Mouse (Mus musculus) heart, adult 2 months (tissue): ENCODE results near the gene Mael. TPM values are rescaled to one million over a fixed set of nuclear protein-coding genes. Genes with fewer than 3 reads are reported as not detected.
A peak's percentile ranks its signal among the peaks of the same experiment; 100 is the strongest.

Experiments
- DNase-seq, 2 experiments: peaks; one replicate each; pipeline ENCODE4 v3.0.0; 2021
- H3K27ac ChIP-seq: fragments of 200-600 bp; 2 replicates; pipeline ENCODE4 v1.8.1; 2022
- H3K27me3 ChIP-seq: fragments of 200-500 bp; 2 replicates; pipeline ENCODE4 v1.6.1; 2012; ENCODE audit warnings: mild to moderate bottlenecking, low read length, inconsistent platforms, mixed read lengths; ENCODE audit not compliant: control insufficient read depth, insufficient read depth
- H3K36me3 ChIP-seq: fragments of 200-500 bp; 2 replicates; pipeline ENCODE4 v1.6.1; 2012; ENCODE audit warnings: low read length, inconsistent platforms; ENCODE audit not compliant: control insufficient read depth, insufficient read depth
- H3K4me1 ChIP-seq: fragments of 200-500 bp; 2 replicates; pipeline ENCODE4 v1.6.1; 2011; ENCODE audit warnings: low read length; ENCODE audit not compliant: control insufficient read depth, insufficient read depth
- H3K4me3 ChIP-seq: fragments of 200-600 bp; 2 replicates; pipeline ENCODE4 v1.8.1; 2022
- H3K79me2 ChIP-seq: fragments of 200-500 bp; replicated peaks from 2 replicates; pipeline ENCODE4 v1.6.1; 2012; ENCODE audit warnings: mild to moderate bottlenecking, inconsistent platforms, low read length, moderate library complexity, mixed read lengths; ENCODE audit not compliant: control insufficient read depth, insufficient read depth
- H3K9ac ChIP-seq: fragments of 200-500 bp; 2 replicates; pipeline ENCODE4 v1.6.1; 2012; ENCODE audit warnings: low read depth, mild to moderate bottlenecking, control low read depth, inconsistent platforms, low read length, mixed read lengths
- CTCF ChIP-seq: fragments of 200-600 bp; IDR thresholded peaks from 2 replicates; pipeline ENCODE4 v1.8.1; 2022; ENCODE audit warnings: antibody characterized with exemption, mild to moderate bottlenecking, moderate library complexity
- EP300 ChIP-seq: fragments of 200-500 bp; IDR thresholded peaks from 2 replicates; pipeline ENCODE4 v1.6.1; 2011; ENCODE audit warnings: low read depth, low read length, control low read depth; ENCODE audit not compliant: insufficient read depth
- POLR2A ChIP-seq: fragments of 200-500 bp; IDR thresholded peaks from 2 replicates; pipeline ENCODE4 v1.6.1; 2011; ENCODE audit warnings: mild to moderate bottlenecking, low read depth, low read length, control low read depth; ENCODE audit not compliant: insufficient read depth
- WGBS: fragments of 180-500 bp; shearing (Covaris S2); methylation state at CpG from one replicate; pipeline ENCODE4 v1.1.7; 2018; 5-methylcytosine and 5-hydroxymethylcytosine counted together
- intact Hi-C: fragments of 180-260 bp; cut with DNase I; formaldehyde crosslinking; loops from one replicate; pipeline ENCODE4 v1.15.1; 2025
- polyA plus RNA-seq: library from polyadenylated mRNA; depleted of rRNA; stranded (reverse); fragments of >200 nt; gene quantifications from 2 replicates; pipeline ENCODE4 v1.2.3, GENCODE M21; 2012; rRNA removed
- total RNA-seq, 2 experiments: library from RNA; stranded (reverse); gene quantifications; 2 replicates each; pipeline ENCODE4 v1.2.3; 2021

The Mael gene
- total and polyA plus RNA-seq, 3 experiments, result 0.18 TPM; not detected in 2

- Histone ChIP-seq H3K4me3 (no peak overlapping the region), H3K36me3 (no peaks in the 10 kb centered on the region), H3K4me1 (no peaks in the 10 kb centered on the region), H3K27ac (no peak overlapping the region), H3K79me2 (no peaks in the 10 kb centered on the region), H3K27me3 (no peaks in the 10 kb centered on the region; the same call in 1 of the 2 replicates), H3K9ac (no peak overlapping the region)
- WGBS, result 25% methylated on average over 10 of the region's 10 CpGs
- intact Hi-C loops, result loop anchor here (10.0 kb wide), 1 partner anchor 500 kb away; no protein-coding TSS in a partner anchor
- TF ChIP-seq CTCF, result no peak
- TF ChIP-seq EP300, result no peak
- TF ChIP-seq POLR2A, result no peak
- no peak for DNase-seq
Measured at GRCm38 (mm10) chr1:166155113-166155494, 83.4 kb downstream of the Mael start.

- TF ChIP-seq EP300 (peak; percentile 67; the same call in 1 of the 2 replicates), CTCF (no peak; the same call in 1 of the 2 replicates)
- DNase-seq, result peak; percentile 74 to 78
- Histone ChIP-seq H3K9ac (no peak overlapping the region), H3K36me3 (no peaks in the 10 kb centered on the region), H3K4me1 (no peaks in the 10 kb centered on the region), H3K27me3 (no peaks in the 10 kb centered on the region; the same call in 1 of the 2 replicates), H3K79me2 (no peaks in the 10 kb centered on the region), H3K4me3 (no peak overlapping the region), H3K27ac (no peak overlapping the region)
- intact Hi-C loops, result loop anchor here (1.0 to 10.0 kb wide), 4 partner anchors 187 to 500 kb away; no protein-coding TSS in a partner anchor
- 6% methylated on average over 29 of the region's 29 CpGs for WGBS
Measured at GRCm38 (mm10) chr1:166154162-166155112, 84.1 kb downstream of the Mael start.

- no peaks in the 10 kb centered on the region for H3K4me1 ChIP-seq
- no peaks in the 10 kb centered on the region for H3K36me3 ChIP-seq
- no peak overlapping the region for H3K9ac ChIP-seq
- WGBS, result 11% methylated on average over 18 of the region's 18 CpGs
- peak; percentile 76 to 91 for DNase-seq
- H3K4me3 ChIP-seq, result no peak overlapping the region
- no peak overlapping the region for H3K27ac ChIP-seq
- H3K27me3 ChIP-seq, result no peaks in the 10 kb centered on the region; the same call in 1 of the 2 replicates
- TF ChIP-seq EP300, result peak; percentile 51; the same call in 1 of the 2 replicates
- TF ChIP-seq POLR2A, result no peak
- TF ChIP-seq CTCF, result peak; percentile 100
- intact Hi-C loops, result loop anchor here (1.0 to 10.0 kb wide), 6 partner anchors 49 to 499 kb away; partner anchors contain the start of gene Pou2f1
- no peaks in the 10 kb centered on the region for H3K79me2 ChIP-seq
Measured at GRCm38 (mm10) chr1:166153351-166154120, 85.0 kb downstream of the Mael start.

GRCm38 (mm10) chr1:166152034-166152433 lies 86.5 kb downstream of the Mael start:
- H3K4me1 ChIP-seq, result no peaks in the 10 kb centered on the region
- no peak overlapping the region for H3K27ac ChIP-seq
- H3K36me3 ChIP-seq, result no peaks in the 10 kb centered on the region
- no peak overlapping the region for H3K4me3 ChIP-seq
- H3K27me3 ChIP-seq, result no peaks in the 10 kb centered on the region; the same call in 1 of the 2 replicates
- 82% methylated on average over 10 of the region's 10 CpGs for WGBS
- H3K79me2 ChIP-seq, result no peaks in the 10 kb centered on the region
- no peak for TF ChIP-seq EP300
- TF ChIP-seq CTCF, result no peak
- TF ChIP-seq POLR2A, result no peak
- intact Hi-C loops, result loop anchor here (2.0 to 10.0 kb wide), 4 partner anchors 47 to 497 kb away; partner anchors contain the start of gene Pou2f1
- DNase-seq, result no peak
- H3K9ac ChIP-seq, result no peak overlapping the region

DNA sequence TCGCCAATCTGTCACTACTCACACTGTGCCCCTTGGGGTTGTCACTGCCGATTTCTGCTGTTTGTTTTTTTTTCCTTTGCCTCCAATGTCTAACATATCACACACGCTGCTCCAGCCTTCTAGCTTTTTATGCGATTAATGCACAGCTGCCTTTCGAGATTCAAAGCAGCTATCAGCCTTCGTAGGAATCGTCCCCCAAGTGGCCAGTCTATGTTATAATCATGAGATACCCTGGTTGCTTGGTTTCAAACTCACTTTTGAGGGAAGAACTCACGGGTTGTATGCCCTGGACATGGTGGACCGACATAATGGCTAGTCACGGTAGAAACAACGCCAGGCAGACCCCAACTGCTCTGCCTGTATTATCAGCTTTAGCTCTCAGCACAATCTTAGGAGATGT lies 87.2 kb downstream of the Mael start:
- Histone ChIP-seq H3K4me1 (no peaks in the 10 kb centered on the region), H3K27ac (no peak overlapping the region), H3K9ac (no peak overlapping the region), H3K36me3 (no peaks in the 10 kb centered on the region), H3K79me2 (no peaks in the 10 kb centered on the region), H3K27me3 (no peaks in the 10 kb centered on the region; the same call in 1 of the 2 replicates), H3K4me3 (no peak overlapping the region)
- 57% methylated on average over 11 of the region's 11 CpGs for WGBS
- TF ChIP-seq CTCF (no peak), POLR2A (no peak), EP300 (no peak)
- no peak for DNase-seq
- intact Hi-C loops, result loop anchor here (5.0 to 10.0 kb wide), 2 partner anchors 184 to 497 kb away; no protein-coding TSS in a partner anchor

Other genes with a start within 250 kb of the Mael start
- 10 to 100 TPM in 1 of 2 experiments, 1 to 10 TPM in 1; 8.2 to 11.4 TPM for gene Pou2f1, start 236.1 kb downstream of the Mael start, total RNA-seq
- 7.6 and 8.6 TPM in 2 replicates for gene Pou2f1, start 236.1 kb downstream of the Mael start, polyA plus RNA-seq
- 10 to 100 TPM; 37.3 to 42.1 TPM for gene Dusp27, start 110.8 kb downstream of the Mael start, total RNA-seq
- 9.4 and 12.8 TPM in 2 replicates for gene Dusp27, start 110.8 kb downstream of the Mael start, polyA plus RNA-seq
- gene Gpa33, start 108.5 kb downstream of the Mael start, total RNA-seq, result not detected
- not detected in 2 replicates for gene Gpa33, start 108.5 kb downstream of the Mael start, polyA plus RNA-seq
- 1 to 10 TPM; 2.4 to 2.9 TPM for gene Ildr2, start 15.4 kb upstream of the Mael start, total RNA-seq
- 0.25 and 1.00 TPM in 2 replicates for gene Ildr2, start 15.4 kb upstream of the Mael start, polyA plus RNA-seq
- 1 to 10 TPM; 6.6 to 9.2 TPM for gene Tada1, start 140.3 kb upstream of the Mael start, total RNA-seq
- 8.5 and 15.0 TPM in 2 replicates for gene Tada1, start 140.3 kb upstream of the Mael start, polyA plus RNA-seq
- gene Pogk, start 171.1 kb upstream of the Mael start, total RNA-seq, result 10 to 100 TPM in 1 of 2 experiments, 1 to 10 TPM in 1; 9.7 to 11.6 TPM
- gene Pogk, start 171.1 kb upstream of the Mael start, polyA plus RNA-seq, result 6.2 and 12.0 TPM in 2 replicates